Mouse (Mus musculus): ENCODE data around the gene Pnpla8.

Pnpla8 gene

GRCm38 (mm10) chr12:44346143-44346542 lies 125.0 kb downstream of the Pnpla8 start:
- no peak for DNase-seq (ENCODE audit: low read depth, low spot score)

- DNase-seq (ENCODE audit: low read depth, low spot score): no peak
Measured at GRCm38 (mm10) chr12:44355116-44355515, 133.9 kb downstream of the Pnpla8 start.

GRCm38 (mm10) chr12:44357460-44357859 lies 136.3 kb downstream of the Pnpla8 start:
- DNase-seq (ENCODE audit: low read depth, low spot score): no peak

- DNase-seq (ENCODE audit: low read depth, low spot score): no peak
Measured at GRCm38 (mm10) chr12:44357881-44358280, 136.7 kb downstream of the Pnpla8 start.

GRCm38 (mm10) chr12:44371076-44371710 lies 150.0 kb downstream of the Pnpla8 start:
- no peak for DNase-seq (ENCODE audit: low read depth, low spot score)

Measured in brain, embryonic 18.5 days (tissue).